Mouse (Mus musculus): ENCODE data around the gene Vamp2. TPM values are rescaled to one million over a fixed set of nuclear protein-coding genes. Genes with fewer than 3 reads are reported as not detected.

Vamp2 gene
- polyA plus RNA-seq, 1 experiment from 2014 or later: 123 TPM

GRCm38 (mm10) chr11:69123056-69123692, 34.9 kb downstream of the Vamp2 start:
- Histone ChIP-seq H3K4me1 (peaks cover 45% of the 10 kb centered on the region), H3K27me3 (peaks cover 57% of the 10 kb centered on the region), H3K9me3 (no peaks in the 10 kb centered on the region), H3K4me3 (peak overlapping the region; percentile 77), H3K27ac (replicated peaks) (peak overlapping the region; percentile 75), H3K36me3 (no peaks in the 10 kb centered on the region), H3K9ac (replicated peaks) (peak overlapping the region; percentile 72), H3K4me2 (replicated peaks) (peak overlapping the region; percentile 92)
- WGBS: under 1% methylated on average over 29 of the region's 29 CpGs
- peak; percentile 9; the same call in 1 of the 2 replicates for ATAC-seq (ENCODE audit: low FRiP score, low read depth)

GRCm38 (mm10) chr11:69123693-69124497, 35.6 kb downstream of the Vamp2 start:
- peak overlapping the region; percentile 58; the same call in 1 of the 2 replicates for H3K9ac ChIP-seq (replicated peaks)
- H3K4me2 ChIP-seq (replicated peaks): peak overlapping the region; percentile 92
- H3K4me3 ChIP-seq: peak overlapping the region; percentile 77
- peak overlapping the region; percentile 73 for H3K27ac ChIP-seq (replicated peaks)
- peaks cover 60% of the 10 kb centered on the region for H3K27me3 ChIP-seq
- no peaks in the 10 kb centered on the region for H3K9me3 ChIP-seq
- H3K36me3 ChIP-seq: no peaks in the 10 kb centered on the region
- under 1% methylated on average over 31 of the region's 31 CpGs for WGBS
- peak; percentile 53 for ATAC-seq (ENCODE audit: low FRiP score, low read depth)
- peaks cover 44% of the 10 kb centered on the region for H3K4me1 ChIP-seq

GRCm38 (mm10) chr11:69124498-69124847, 36.2 kb downstream of the Vamp2 start:
- Histone ChIP-seq H3K4me2 (replicated peaks) (peak overlapping the region; percentile 92), H3K9ac (replicated peaks) (no peak overlapping the region), H3K27me3 (peaks cover 59% of the 10 kb centered on the region), H3K4me1 (peaks cover 38% of the 10 kb centered on the region), H3K27ac (replicated peaks) (no peak overlapping the region), H3K36me3 (no peaks in the 10 kb centered on the region), H3K4me3 (peak overlapping the region; percentile 77), H3K9me3 (no peaks in the 10 kb centered on the region)
- peak; percentile 39; the same call in 1 of the 2 replicates for ATAC-seq (ENCODE audit: low FRiP score, low read depth)
- 0% methylated on average over 3 of the region's 3 CpGs for WGBS

- WGBS: under 1% methylated on average over 24 of the region's 24 CpGs
- Histone ChIP-seq H3K9ac (replicated peaks) (peak overlapping the region; percentile 52), H3K9me3 (no peaks in the 10 kb centered on the region), H3K36me3 (no peaks in the 10 kb centered on the region), H3K4me2 (replicated peaks) (peak overlapping the region; percentile 77), H3K27me3 (peaks cover 59% of the 10 kb centered on the region), H3K4me1 (peaks cover 31% of the 10 kb centered on the region), H3K27ac (replicated peaks) (no peak overlapping the region; the same call in 1 of the 2 replicates), H3K4me3 (peak overlapping the region; percentile 54)
- ATAC-seq (ENCODE audit: low FRiP score, low read depth): peak; percentile 2; the same call in 1 of the 2 replicates
Measured at GRCm38 (mm10) chr11:69125041-69125851, 37.0 kb downstream of the Vamp2 start.

- H3K4me2 ChIP-seq (replicated peaks): peak within 1 kb of the TSS; percentile 77
- no peaks in the 10 kb centered on the region for H3K9me3 ChIP-seq
- H3K4me3 ChIP-seq: peak within 1 kb of the TSS; percentile 54
- H3K27ac ChIP-seq (replicated peaks): no peak within 1 kb of the TSS; the same call in 1 of the 2 replicates
- 9% methylated on average over 3 of the region's 3 CpGs for WGBS
- peaks cover 27% of the 10 kb centered on the region for H3K4me1 ChIP-seq
- H3K36me3 ChIP-seq: no peaks in the 10 kb centered on the region
- no peak for ATAC-seq (ENCODE audit: low FRiP score, low read depth)
- peak within 1 kb of the TSS; percentile 52 for H3K9ac ChIP-seq (replicated peaks)
- peaks cover 56% of the 10 kb centered on the region for H3K27me3 ChIP-seq
Measured at GRCm38 (mm10) chr11:69125852-69125918, 37.4 kb downstream of the Vamp2 start, which contains the start of gene Aloxe3. Aloxe3 (plus strand) TSS chr11:69125896.

GRCm38 (mm10) chr11:69125919-69126705, 37.8 kb downstream of the Vamp2 start:
- Histone ChIP-seq H3K9me3 (no peaks in the 10 kb centered on the region), H3K4me3 (peak overlapping the region; percentile 54), H3K9ac (replicated peaks) (peak overlapping the region; percentile 52), H3K27me3 (peaks cover 52% of the 10 kb centered on the region), H3K4me2 (replicated peaks) (peak overlapping the region; percentile 77), H3K36me3 (no peaks in the 10 kb centered on the region), H3K27ac (replicated peaks) (no peak overlapping the region), H3K4me1 (peaks cover 22% of the 10 kb centered on the region)
- 9% methylated on average over 20 of the region's 20 CpGs for WGBS
- ATAC-seq (ENCODE audit: low FRiP score, low read depth): no peak

- H3K27me3 ChIP-seq: peaks cover 46% of the 10 kb centered on the region
- peak overlapping the region; percentile 77; the same call in 1 of the 2 replicates for H3K4me2 ChIP-seq (replicated peaks)
- WGBS: 61% methylated on average over 2 of the region's 2 CpGs
- no peaks in the 10 kb centered on the region for H3K9me3 ChIP-seq
- ATAC-seq (ENCODE audit: low FRiP score, low read depth): no peak
- H3K4me3 ChIP-seq: no peak overlapping the region
- no peaks in the 10 kb centered on the region for H3K36me3 ChIP-seq
- H3K4me1 ChIP-seq: peaks cover 17% of the 10 kb centered on the region
- H3K27ac ChIP-seq (replicated peaks): no peak overlapping the region
- no peak overlapping the region for H3K9ac ChIP-seq (replicated peaks)
Measured at GRCm38 (mm10) chr11:69126706-69127095, 38.4 kb downstream of the Vamp2 start.

GRCm38 (mm10) chr11:69128426-69129122, 40.3 kb downstream of the Vamp2 start:
- Histone ChIP-seq H3K4me3 (no peak overlapping the region), H3K27me3 (peaks cover 56% of the 10 kb centered on the region), H3K27ac (replicated peaks) (no peak overlapping the region), H3K36me3 (no peaks in the 10 kb centered on the region), H3K9me3 (no peaks in the 10 kb centered on the region), H3K4me2 (replicated peaks) (no peak overlapping the region), H3K4me1 (peaks cover 10% of the 10 kb centered on the region; the same call in 1 of the 2 replicates), H3K9ac (replicated peaks) (no peak overlapping the region)
- ATAC-seq (ENCODE audit: low FRiP score, low read depth): no peak
- 80% methylated on average over 8 of the region's 8 CpGs for WGBS

- no peak for ATAC-seq (ENCODE audit: low FRiP score, low read depth)
- no peaks in the 10 kb centered on the region for H3K36me3 ChIP-seq
- peaks cover 44% of the 10 kb centered on the region for H3K27me3 ChIP-seq
- 13% methylated on average over 5 of the region's 5 CpGs for WGBS
- H3K9ac ChIP-seq (replicated peaks): no peak overlapping the region
- no peak overlapping the region for H3K27ac ChIP-seq (replicated peaks)
- H3K4me2 ChIP-seq (replicated peaks): peak overlapping the region; percentile 67
- no peaks in the 10 kb centered on the region for H3K9me3 ChIP-seq
- H3K4me3 ChIP-seq: peak overlapping the region; percentile 45
- H3K4me1 ChIP-seq: peaks cover 12% of the 10 kb centered on the region; the same call in 1 of the 2 replicates
Measured at GRCm38 (mm10) chr11:69133566-69133922, 45.3 kb downstream of the Vamp2 start.

GRCm38 (mm10) chr11:69133923-69134621, 45.8 kb downstream of the Vamp2 start:
- no peaks in the 10 kb centered on the region for H3K36me3 ChIP-seq
- peak overlapping the region; percentile 44; the same call in 1 of the 2 replicates for H3K9ac ChIP-seq (replicated peaks)
- H3K4me3 ChIP-seq: peak overlapping the region; percentile 45
- peak overlapping the region; percentile 67 for H3K4me2 ChIP-seq (replicated peaks)
- peak overlapping the region; percentile 15; the same call in 1 of the 2 replicates for H3K27ac ChIP-seq (replicated peaks)
- H3K27me3 ChIP-seq: peaks cover 44% of the 10 kb centered on the region
- WGBS: under 1% methylated on average over 34 of the region's 34 CpGs
- peak; percentile 68; the same call in 1 of the 2 replicates for ATAC-seq (ENCODE audit: low FRiP score, low read depth)
- H3K4me1 ChIP-seq: peaks cover 12% of the 10 kb centered on the region; the same call in 1 of the 2 replicates
- no peaks in the 10 kb centered on the region for H3K9me3 ChIP-seq
